Mouse (Mus musculus): ENCODE measurements around the gene Taco1.
A peak's percentile ranks its signal among the peaks of the same experiment; 100 is the strongest.
"Not testable (repeated sequence)": the region's sequence is repeated elsewhere in the genome, so short reads cannot be mapped to it uniquely, and the experiment has no call there.

Taco1 gene

GRCm38 (mm10) chr11:106065923-106066571 lies at the start of gene Taco1:
Gene Taco1, plus strand, starts transcription at chr11:106066061.
- DNase-seq (ENCODE audit: low spot score) = peak; percentile 94

GRCm38 (mm10) chr11:106016440-106016839 lies 49.4 kb upstream of the Taco1 start:
- DNase-seq (ENCODE audit: low spot score) = no peak

- peak; percentile 52 for DNase-seq (ENCODE audit: low spot score)
Measured at GRCm38 (mm10) chr11:106020051-106020763, 45.7 kb upstream of the Taco1 start.

GRCm38 (mm10) chr11:106025774-106026173 lies 40.1 kb upstream of the Taco1 start:
- DNase-seq (ENCODE audit: low spot score) = no peak

- peak; percentile 48 for DNase-seq (ENCODE audit: low spot score)
Measured at GRCm38 (mm10) chr11:106026465-106027151, 39.3 kb upstream of the Taco1 start.

- no peak for DNase-seq (ENCODE audit: low spot score)
Measured at GRCm38 (mm10) chr11:106027607-106028006, 38.3 kb upstream of the Taco1 start.

GRCm38 (mm10) chr11:106032074-106032473 lies 33.8 kb upstream of the Taco1 start:
- DNase-seq (ENCODE audit: low spot score) = not testable (repeated sequence)

- peak; percentile 61 for DNase-seq (ENCODE audit: low spot score)
Measured at GRCm38 (mm10) chr11:106033491-106033919, 32.4 kb upstream of the Taco1 start.

GRCm38 (mm10) chr11:106034986-106035385 lies 30.9 kb upstream of the Taco1 start:
- DNase-seq (ENCODE audit: low spot score) = no peak

- DNase-seq (ENCODE audit: low spot score) = peak; percentile 99
Measured at GRCm38 (mm10) chr11:106036548-106037417, 29.1 kb upstream of the Taco1 start, which contains the start of gene Dcaf7. Gene Dcaf7, plus strand, starts transcription at chr11:106036872.

GRCm38 (mm10) chr11:106037418-106037751 lies 28.5 kb upstream of the Taco1 start:
- DNase-seq (ENCODE audit: low spot score) = peak; percentile 69

GRCm38 (mm10) chr11:106044349-106044748 lies 21.5 kb upstream of the Taco1 start:
- DNase-seq (ENCODE audit: low spot score) = no peak

GRCm38 (mm10) chr11:106045256-106045655 lies 20.6 kb upstream of the Taco1 start:
- no peak for DNase-seq (ENCODE audit: low spot score)

GRCm38 (mm10) chr11:106045780-106046179 lies 20.1 kb upstream of the Taco1 start:
- DNase-seq (ENCODE audit: low spot score) = no peak

GRCm38 (mm10) chr11:106046584-106046983 lies 19.3 kb upstream of the Taco1 start:
- no peak for DNase-seq (ENCODE audit: low spot score)

GRCm38 (mm10) chr11:106053921-106054320 lies 11.9 kb upstream of the Taco1 start:
- no peak for DNase-seq (ENCODE audit: low spot score)

GRCm38 (mm10) chr11:106054600-106054999 lies 11.3 kb upstream of the Taco1 start:
- no peak for DNase-seq (ENCODE audit: low spot score)

GRCm38 (mm10) chr11:106055341-106055740 lies 10.5 kb upstream of the Taco1 start:
- DNase-seq (ENCODE audit: low spot score) = no peak

- DNase-seq (ENCODE audit: low spot score) = no peak
Measured at GRCm38 (mm10) chr11:106056819-106057491, 8.9 kb upstream of the Taco1 start.

GRCm38 (mm10) chr11:106058020-106058419 lies 7.8 kb upstream of the Taco1 start:
- no peak for DNase-seq (ENCODE audit: low spot score)

- DNase-seq (ENCODE audit: low spot score) = no peak
Measured at GRCm38 (mm10) chr11:106060549-106060948, 5.3 kb upstream of the Taco1 start.
